Mouse (Mus musculus): ENCODE measurements around the gene Trim41.
"Not testable (repeated sequence)": the region's sequence is repeated elsewhere in the genome, so short reads cannot be mapped to it uniquely, and the experiment has no call there.

The Trim41 gene

DNA sequence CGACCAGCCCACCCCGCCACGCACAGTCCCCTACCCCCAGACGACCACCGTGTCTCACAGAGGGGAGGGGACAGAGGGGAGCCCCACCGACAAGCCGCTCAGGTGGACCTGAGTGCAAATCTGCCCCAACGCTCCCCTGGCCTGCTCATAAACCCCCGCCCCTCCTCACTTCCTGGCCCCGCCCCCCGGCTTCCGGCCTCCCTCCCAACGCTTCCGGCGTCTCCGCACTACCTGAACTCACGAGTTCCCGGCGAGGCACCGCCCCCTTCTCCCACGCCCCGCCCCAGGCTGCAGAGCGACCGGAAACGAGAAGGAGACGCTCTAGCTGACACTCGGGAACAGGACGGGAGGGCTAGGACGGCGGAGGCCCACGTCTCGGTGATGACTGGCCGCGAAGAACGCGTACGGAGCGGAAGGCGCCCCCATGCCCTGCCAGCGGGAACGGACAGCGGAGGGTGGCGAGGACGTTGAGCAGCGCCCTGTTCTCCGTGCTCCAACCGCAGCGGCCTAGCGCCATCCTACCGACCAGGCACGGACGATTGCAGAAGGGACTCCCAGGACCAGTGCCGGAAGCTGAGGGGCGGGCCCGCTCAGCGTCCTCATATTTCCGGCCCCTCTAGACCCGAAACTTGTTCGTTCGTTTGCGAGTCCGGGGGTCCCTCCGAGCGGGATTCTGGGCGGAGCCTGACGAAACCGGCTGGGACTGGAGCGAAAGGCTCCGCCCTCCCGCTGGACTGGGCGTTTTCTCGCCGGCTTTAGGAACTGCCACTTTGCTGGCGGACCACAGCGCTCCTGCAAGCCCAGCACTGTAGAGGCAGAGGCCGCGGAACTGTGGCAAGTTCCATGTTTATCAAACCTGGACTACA lies at the start of gene Trim41:
Gene Trim41, minus strand, starts transcription at position 554 of the 866 bp plus-strand sequence.
- DNase-seq: peak; percentile 99

DNA sequence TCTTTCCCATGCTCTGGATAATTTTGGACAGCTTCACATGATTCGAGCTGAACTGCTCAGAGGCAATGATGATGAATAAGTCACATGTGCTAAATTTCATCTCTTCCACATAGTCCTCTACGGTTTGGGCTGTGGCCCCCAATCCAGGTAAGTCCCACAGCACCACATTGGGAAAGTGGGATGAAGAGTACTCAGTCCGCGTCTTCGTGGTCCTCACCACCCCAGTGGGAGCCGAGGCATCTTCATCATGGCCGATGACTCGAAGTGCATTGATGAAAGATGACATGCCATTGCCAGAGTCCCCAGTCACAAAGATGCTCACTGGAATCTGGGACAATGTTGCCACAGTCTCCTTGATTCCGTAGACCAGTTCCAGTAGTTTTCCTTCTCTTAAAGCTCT lies 49.3 kb upstream of the Trim41 start:
- DNase-seq: no peak

GRCm38 (mm10) chr11:48863808-48864207 lies 46.7 kb upstream of the Trim41 start:
- DNase-seq: no peak

DNA sequence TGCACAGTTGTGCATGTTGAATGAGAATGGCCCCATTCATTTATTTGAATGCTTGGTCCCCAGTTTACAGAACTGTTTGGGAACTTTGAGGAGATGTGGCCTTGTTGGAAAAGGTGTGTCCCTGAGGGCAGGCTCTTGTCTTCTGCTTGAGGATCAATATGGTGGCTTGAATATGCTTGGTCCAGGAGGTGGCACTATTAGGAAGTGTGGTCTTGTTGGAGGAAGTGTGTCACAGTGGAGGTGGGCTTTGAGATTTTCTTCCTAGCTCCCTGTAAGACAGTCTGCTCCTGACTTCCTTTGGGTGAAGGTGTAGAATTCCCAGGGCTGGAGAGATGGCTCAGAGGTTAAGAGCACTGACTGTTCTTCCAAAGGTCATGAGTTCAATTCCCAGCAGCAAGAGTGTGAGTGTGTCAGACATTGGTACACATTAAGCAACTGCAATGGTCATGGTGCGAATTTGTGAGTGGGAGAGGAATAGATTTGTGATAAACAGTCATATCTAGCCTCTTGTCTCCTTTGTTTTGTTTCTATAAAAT lies 45.7 kb upstream of the Trim41 start:
- no peak for DNase-seq

GRCm38 (mm10) chr11:48859014-48859413 lies 41.9 kb upstream of the Trim41 start:
- no peak for DNase-seq

- peak; percentile 66 to 84 for DNase-seq
Measured at GRCm38 (mm10) chr11:48853474-48854180, 36.5 kb upstream of the Trim41 start.

- no peak for DNase-seq
Measured at GRCm38 (mm10) chr11:48852624-48853473, 35.7 kb upstream of the Trim41 start.

DNA sequence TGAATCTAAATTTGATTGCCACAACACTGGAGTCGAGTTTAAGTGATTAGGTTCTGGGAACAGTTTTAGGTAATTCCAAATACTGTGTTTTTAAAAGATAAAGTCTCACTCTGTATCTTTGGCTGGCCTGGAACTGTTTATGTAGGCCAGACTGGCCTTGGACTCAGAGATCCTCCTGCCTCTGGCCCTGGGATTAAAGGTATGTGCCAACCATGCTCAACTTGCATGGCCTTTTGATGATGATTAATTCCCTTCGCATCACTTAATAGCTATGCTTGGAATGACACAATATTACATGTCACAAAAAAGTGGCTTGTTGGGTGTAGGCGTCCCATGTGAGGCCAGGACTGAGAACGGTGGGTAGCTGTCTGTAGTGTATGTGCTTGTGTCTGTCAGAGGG lies 35.0 kb upstream of the Trim41 start:
- no peak for DNase-seq

- no peak for DNase-seq
Measured at GRCm38 (mm10) chr11:48851270-48851995, 34.3 kb upstream of the Trim41 start.

DNA sequence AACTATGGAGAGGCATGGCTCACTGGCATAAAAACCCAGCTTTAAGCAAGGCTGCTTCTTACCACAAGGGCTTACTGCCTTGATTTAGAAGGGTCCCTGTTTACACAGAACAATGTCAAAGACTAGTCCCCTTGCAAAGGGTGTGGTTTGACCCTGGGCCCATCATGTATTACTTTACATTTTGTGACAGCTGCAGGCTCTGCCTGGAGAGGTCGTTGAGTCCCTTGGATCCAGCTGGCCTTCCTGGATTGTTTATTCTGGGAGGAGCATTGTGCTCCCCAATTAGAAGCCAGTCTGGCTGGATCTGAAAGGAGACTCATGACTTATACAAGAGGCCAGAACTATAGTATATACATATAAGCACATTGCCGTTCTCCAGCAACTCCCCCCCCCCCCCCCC lies 33.1 kb upstream of the Trim41 start:
- DNase-seq: no peak

DNA sequence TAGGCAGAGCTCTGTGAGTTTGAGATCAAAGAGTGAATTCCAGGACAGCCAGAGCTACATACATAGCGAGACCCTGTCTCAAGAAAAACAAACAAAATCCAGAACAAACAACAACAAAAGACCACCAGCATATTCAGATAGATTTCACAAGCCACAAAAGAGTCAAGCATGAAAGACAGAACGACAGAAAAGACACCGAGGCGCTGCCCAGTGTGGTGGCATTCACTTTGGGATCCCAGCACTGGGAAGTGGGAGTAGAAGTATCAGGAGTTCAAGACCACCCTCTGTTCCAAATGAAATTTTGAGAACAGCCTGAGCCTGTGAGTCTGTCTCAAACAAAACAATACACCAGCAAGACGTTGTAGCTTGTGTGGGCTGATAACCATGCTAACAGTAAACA lies 29.7 kb upstream of the Trim41 start:
- DNase-seq: no peak

GRCm38 (mm10) chr11:48846362-48846761 lies 29.2 kb upstream of the Trim41 start:
- DNase-seq: not testable (repeated sequence)

GRCm38 (mm10) chr11:48845244-48845815 lies 28.2 kb upstream of the Trim41 start:
- DNase-seq: no peak

DNA sequence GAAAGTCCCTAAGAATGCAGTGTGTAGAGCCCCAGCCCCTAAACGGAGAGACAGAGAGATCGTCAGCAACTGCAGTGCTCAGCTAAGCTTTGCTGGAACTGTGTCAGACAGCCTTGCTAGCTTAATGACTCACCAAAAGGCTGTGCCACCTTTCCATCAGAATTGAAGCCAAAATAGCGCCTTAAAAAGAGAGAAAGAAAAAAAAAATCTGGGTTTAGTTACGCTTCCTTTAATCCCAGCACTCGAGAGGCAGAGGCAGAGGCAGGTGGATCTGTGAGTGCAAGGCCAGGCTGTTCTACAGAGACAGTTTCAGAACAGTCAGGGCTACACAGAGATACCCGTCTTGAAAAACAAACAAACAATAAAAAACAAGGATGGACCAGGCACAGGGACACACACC lies 27.2 kb upstream of the Trim41 start:
- no peak for DNase-seq

- no peak for DNase-seq
Measured at GRCm38 (mm10) chr11:48843202-48843601, 26.0 kb upstream of the Trim41 start.

- DNase-seq: no peak
Measured at GRCm38 (mm10) chr11:48842378-48842792, 25.2 kb upstream of the Trim41 start.

- no peak for DNase-seq
Measured at GRCm38 (mm10) chr11:48841213-48841612, 24.1 kb upstream of the Trim41 start.

DNA sequence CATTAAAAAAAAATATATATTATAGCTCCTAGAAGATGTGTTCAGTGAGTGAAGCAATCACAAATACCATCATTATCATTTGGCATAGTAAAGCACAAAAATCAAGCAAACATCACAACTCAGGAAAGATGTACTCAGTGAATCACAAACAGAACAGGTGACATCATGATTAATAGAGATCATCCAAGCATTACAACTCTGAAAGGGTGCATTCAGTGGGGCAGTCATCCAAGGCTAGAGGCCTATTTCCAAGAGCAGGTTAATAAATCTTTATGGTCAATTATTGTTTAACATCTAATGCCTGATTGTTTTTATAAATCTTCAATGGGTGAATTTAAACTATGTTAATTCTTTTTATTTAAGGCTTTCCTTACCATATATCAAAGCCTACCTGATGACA lies 23.7 kb upstream of the Trim41 start:
- no peak for DNase-seq

GRCm38 (mm10) chr11:48838879-48839680 lies 21.9 kb upstream of the Trim41 start:
- no peak for DNase-seq

- DNase-seq: no peak
Measured at GRCm38 (mm10) chr11:48838181-48838797, 21.1 kb upstream of the Trim41 start.

Data from thymus, adult 18-20 months (tissue).